In the genomic region with DNA sequence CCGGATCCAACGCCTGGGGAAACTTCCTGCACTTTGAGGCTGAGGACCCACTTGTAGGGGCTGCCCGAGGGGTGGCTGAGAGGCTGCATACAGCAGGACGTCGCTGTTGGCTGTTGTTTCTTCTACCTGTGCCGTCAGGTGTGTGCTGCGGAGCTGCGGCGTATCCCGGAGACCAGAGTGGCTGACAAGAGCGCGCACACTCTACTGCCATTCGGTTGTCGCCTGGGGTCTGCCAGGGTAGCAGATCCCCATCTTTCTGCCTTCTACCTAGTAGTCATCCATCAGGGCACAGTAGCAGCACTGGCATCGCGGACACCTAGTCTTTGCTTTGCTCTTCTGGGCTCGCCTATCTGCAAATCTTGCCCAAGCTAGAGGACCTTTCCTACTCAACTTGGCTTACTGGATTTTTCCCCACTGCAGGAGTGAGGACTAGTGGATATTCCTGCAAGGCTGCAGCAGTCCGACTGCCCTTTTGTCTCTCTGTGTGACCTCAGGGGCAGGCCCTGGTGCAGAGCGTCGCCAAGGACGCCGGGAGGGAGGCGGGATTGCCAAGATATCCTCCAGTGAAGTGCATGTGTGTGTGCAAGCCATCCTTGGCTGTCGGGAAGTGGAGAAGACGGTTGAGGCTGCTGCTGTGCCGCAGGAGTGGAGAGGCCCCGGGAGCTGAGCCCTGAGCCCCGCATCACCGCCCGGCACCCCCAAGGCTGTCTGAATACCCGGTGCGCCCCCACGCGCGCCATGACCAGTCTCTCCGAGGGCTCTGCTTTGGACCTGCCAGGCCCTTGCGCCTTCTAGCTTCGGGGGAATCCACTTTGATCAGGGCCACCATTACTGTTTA, we compare ENCODE assay signal across 8 mouse cellular contexts. TPM values are rescaled to one million over a fixed set of nuclear protein-coding genes. Genes with fewer than 3 reads are reported as not detected.
DNase-seq lines count a peak whose midpoint lies in the region; ATAC-seq and TF ChIP-seq lines count a peak whose summit lies in the region.

No protein-coding gene starts in this region.

- H3K27me3 ChIP-seq in heart, embryonic 13.5 days (replicated peaks) = peaks cover 19% of the 10 kb centered on the region
- H3K27me3 ChIP-seq in kidney, embryonic 15.5 days = peaks cover 9% of the 10 kb centered on the region; the same call in 1 of the 2 replicates
- no peaks in the 10 kb centered on the region for H3K27me3 ChIP-seq in lung, embryonic 15.5 days

- TF ChIP-seq POLR2A in cortical plate, adult 2 months (IDR thresholded peaks at IDR 0.05; ENCODE audit: extremely low read depth, insufficient read depth, low read length) = no peak

- H3K4me1 ChIP-seq in cortical plate, adult 2 months (ENCODE audit: control insufficient read depth, insufficient read depth, low read length) = no peaks in the 10 kb centered on the region
- H3K4me1 ChIP-seq in heart, embryonic 13.5 days = peaks cover 34% of the 10 kb centered on the region
- H3K4me1 ChIP-seq in kidney, embryonic 15.5 days = peaks cover 33% of the 10 kb centered on the region
- H3K4me1 ChIP-seq in lung, embryonic 15.5 days = peaks cover 17% of the 10 kb centered on the region; the same call in 1 of the 2 replicates

- TF ChIP-seq CTCF in cortical plate, adult 2 months (IDR thresholded peaks at IDR 0.05; ENCODE audit: extremely low read depth, insufficient read depth, low read length) = no peak

- 0 out of 2 replicates have a peak overlapping the region, but pooled peaks have one; percentile 24 for H3K27ac ChIP-seq in cortical plate, adult 2 months (ENCODE audit: insufficient read depth, low read length)
- peak overlapping the region; percentile 80 for H3K27ac ChIP-seq in heart, embryonic 13.5 days (replicated peaks)
- peak overlapping the region; percentile 91; the same call in 1 of the 2 replicates for H3K27ac ChIP-seq in kidney, embryonic 15.5 days
- H3K27ac ChIP-seq in lung, embryonic 15.5 days = peak overlapping the region; percentile 80

- H3K4me3 ChIP-seq in cortical plate, adult 2 months (ENCODE audit: insufficient read depth, low read length) = peak overlapping the region; percentile 69
- peak overlapping the region; percentile 81 for H3K4me3 ChIP-seq in heart, embryonic 13.5 days
- H3K4me3 ChIP-seq in kidney, embryonic 15.5 days (replicated peaks) = peak overlapping the region; percentile 80
- peak overlapping the region; percentile 78 for H3K4me3 ChIP-seq in lung, embryonic 15.5 days

- peak overlapping the region; percentile 88 for H3K9ac ChIP-seq in heart, embryonic 13.5 days
- H3K9ac ChIP-seq in kidney, embryonic 15.5 days = peak overlapping the region; percentile 71
- H3K9ac ChIP-seq in lung, embryonic 15.5 days = peak overlapping the region; percentile 69

- no peaks in the 10 kb centered on the region for H3K9me3 ChIP-seq in heart, embryonic 13.5 days
- H3K9me3 ChIP-seq in kidney, embryonic 15.5 days (replicated peaks) = no peaks in the 10 kb centered on the region
- no peaks in the 10 kb centered on the region for H3K9me3 ChIP-seq in lung, embryonic 15.5 days

- H3K36me3 ChIP-seq in heart, embryonic 13.5 days = peaks cover 2% of the 10 kb centered on the region; the same call in 1 of the 2 replicates
- H3K36me3 ChIP-seq in kidney, embryonic 15.5 days = 0 out of 2 replicates have a peak, but pooled peaks cover 1% of the 10 kb centered on the region
- no peaks in the 10 kb centered on the region for H3K36me3 ChIP-seq in lung, embryonic 15.5 days

- peak; percentile 14 to 32 for DNase-seq in layer of hippocampus, postnatal 10 days (ENCODE audit: low spot score in 2 of 2)
- no peak for DNase-seq in layer of hippocampus, adult 9-11 months
- DNase-seq in right cerebral cortex, postnatal 14 days = peak; percentile 16
- no peak for DNase-seq in thymus, postnatal 36 days

- WGBS in heart, embryonic 13.5 days = under 1% methylated on average over 38 of the region's 38 CpGs
- WGBS in kidney, embryonic 15.5 days = under 1% methylated on average over 38 of the region's 38 CpGs
- WGBS in lung, embryonic 15.5 days = 1% methylated on average over 38 of the region's 38 CpGs

- peak overlapping the region; percentile 92 for H3K4me2 ChIP-seq in heart, embryonic 13.5 days
- peak overlapping the region; percentile 71 for H3K4me2 ChIP-seq in kidney, embryonic 15.5 days
- H3K4me2 ChIP-seq in lung, embryonic 15.5 days = peak overlapping the region; percentile 83

- ATAC-seq in heart, embryonic 13.5 days (ENCODE audit: extremely low read depth, insufficient number of reproducible peaks, low FRiP score, low TSS enrichment) = no peak
- peak; percentile 0 for ATAC-seq in kidney, embryonic 15.5 days (replicated peaks; ENCODE audit: low FRiP score)
- 0 out of 2 replicates have a peak, but pooled peaks have one; percentile 6 for ATAC-seq in lung, embryonic 15.5 days (ENCODE audit: borderline replicate concordance, extremely low read depth, low FRiP score, low TSS enrichment)

RNA-seq across cellular contexts. Expression of gene Slit2, which starts 1.0 kb away (rescaled TPM):
- total RNA-seq in layer of hippocampus, postnatal 10 days (2021) = 10 to 100 TPM; 47.8 to 49.0 TPM
- 11.9 and 14.1 TPM in 2 replicates for polyA plus RNA-seq in cortical plate, adult 2 months (2012; rRNA removed)
- 31.6 and 33.7 TPM in 2 replicates for polyA plus RNA-seq in heart, embryonic 13.5 days (2015; fragmentation: Nextera tagmentation; extraction: Ambion mirVana)
- 34.8 and 36.3 TPM in 2 replicates for polyA plus RNA-seq in kidney, embryonic 15.5 days (2015; fragmentation: Nextera tagmentation; extraction: Ambion mirVana)
- 32.8 and 39.3 TPM in 2 replicates for polyA plus RNA-seq in lung, embryonic 15.5 days (2015; fragmentation: Nextera tagmentation; extraction: Ambion mirVana)

Comparison
In these comparisons a context has a peak if more than half of its experiments do, and no peak if none do; other contexts are left out.
1. DNase-seq: peak in layer of hippocampus, postnatal 10 days (2 of 2) and right cerebral cortex, postnatal 14 days (single experiment); none in layer of hippocampus, adult 9-11 months (single experiment) and thymus, postnatal 36 days (0 of 2).
2. H3K27ac ChIP-seq: peak in every context shown above with its lines; median percentile 91 in kidney, embryonic 15.5 days; 80 in heart, embryonic 13.5 days; 80 in lung, embryonic 15.5 days; 24 in cortical plate, adult 2 months.
3. Peak in every context shown above with its lines, with median percentiles within 50 percentile points of each other: H3K4me3 ChIP-seq, H3K4me2 ChIP-seq and H3K9ac ChIP-seq.